Mouse (Mus musculus) liver, embryonic 16.5 days (tissue): ENCODE measurements around the gene H2afx. TPM values are rescaled to one million over a fixed set of nuclear protein-coding genes. Genes with fewer than 3 reads are reported as not detected.
A peak's percentile ranks its signal among the peaks of the same experiment; 100 is the strongest.
"Not testable (repeated sequence)": the region's sequence is repeated elsewhere in the genome, so short reads cannot be mapped to it uniquely, and the experiment has no call there.

Source experiments
- ATAC-seq: fragments of 200-750 bp; cut with Nextera tagmentation; 2 replicates; pipeline ENCODE4 v1.8.0; 2017; ENCODE audit warnings: low read depth, mild to moderate bottlenecking, moderate number of reproducible peaks, moderate library complexity
- H3K27ac ChIP-seq: fragments of 300-500 bp; sonication (generic); 2 replicates; pipeline ENCODE4 v1.5.1; 2014; ENCODE audit warnings: mild to moderate bottlenecking, low read length
- H3K27me3 ChIP-seq: fragments of 300-500 bp; sonication (generic); 2 replicates; pipeline ENCODE4 v1.6.1; 2014; ENCODE audit warnings: low read depth, low read length, mixed read lengths; ENCODE audit not compliant: control insufficient read depth, insufficient read depth
- H3K36me3 ChIP-seq: fragments of 300-500 bp; sonication (generic); 2 replicates; pipeline ENCODE4 v1.6.1; 2014; ENCODE audit warnings: mild to moderate bottlenecking; ENCODE audit not compliant: control insufficient read depth, insufficient read depth
- H3K4me1 ChIP-seq: fragments of 300-500 bp; sonication (generic); 2 replicates; pipeline ENCODE4 v1.6.1; 2014; ENCODE audit warnings: low read depth, low read length, mixed read lengths; ENCODE audit not compliant: control insufficient read depth
- H3K4me2 ChIP-seq: fragments of 300-500 bp; sonication (generic); 2 replicates; pipeline ENCODE4 v1.6.1; 2014; ENCODE audit warnings: low read depth, low read length, mixed read lengths
- H3K4me3 ChIP-seq: fragments of 300-500 bp; sonication (generic); 2 replicates; pipeline ENCODE4 v1.5.1; 2014; ENCODE audit warnings: low read depth, mild to moderate bottlenecking, low read length
- H3K9ac ChIP-seq: fragments of 300-500 bp; sonication (generic); 2 replicates; pipeline ENCODE4 v1.6.1; 2014; ENCODE audit warnings: low read depth, low read length
- H3K9me3 ChIP-seq: fragments of 300-500 bp; sonication (generic); replicated peaks from 2 replicates; pipeline ENCODE4 v1.6.1; 2016; ENCODE audit warnings: low read length; ENCODE audit not compliant: control insufficient read depth
- WGBS: fragments of 180-500 bp; shearing (Covaris S2); extraction: QIAGEN DNeasy Blood & Tissue Kit; methylation state at CpG from one replicate; pipeline ENCODE4 v1.1.7; 2014; ENCODE audit not compliant: insufficient replicate concordance; 5-methylcytosine and 5-hydroxymethylcytosine counted together
- polyA plus RNA-seq: library from polyadenylated mRNA; unstranded; fragments of >200 nt; fragmentation: Nextera tagmentation; extraction: Ambion mirVana; gene quantifications from 2 replicates; pipeline ENCODE4 v1.2.1, GENCODE M21; 2015

The H2afx gene
- polyA plus RNA-seq, 1 experiment from 2014 or later: 216 TPM

- peaks cover 29% of the 10 kb centered on the region for H3K4me1 ChIP-seq
- WGBS: 80% methylated on average over 6 of the region's 6 CpGs
- no peak overlapping the region for H3K27ac ChIP-seq
These were observed 10.3 kb upstream of the H2afx start for GRCm38 (mm10) chr9:44324147-44324546.

GRCm38 (mm10) chr9:44325032-44325767 lies 9.3 kb upstream of the H2afx start:
- not testable (repeated sequence) for H3K36me3 ChIP-seq, H3K9me3 ChIP-seq, H3K27ac ChIP-seq, H3K4me3 ChIP-seq, H3K27me3 ChIP-seq, ATAC-seq, H3K9ac ChIP-seq
- peak overlapping the region; percentile 84; the same call in 1 of the 2 replicates for H3K4me2 ChIP-seq
- WGBS: 62% methylated on average over 7 of the region's 8 CpGs
- H3K4me1 ChIP-seq: peaks cover 27% of the 10 kb centered on the region

More at GRCm38 (mm10) chr9:44324147-44324546, 10.3 kb upstream of the H2afx start:
- H3K4me3 ChIP-seq: no peak overlapping the region
- no peak overlapping the region for H3K9ac ChIP-seq
- H3K9me3 ChIP-seq: no peaks in the 10 kb centered on the region
- ATAC-seq: no peak
- H3K36me3 ChIP-seq: peaks cover 3% of the 10 kb centered on the region; the same call in 1 of the 2 replicates
- H3K4me2 ChIP-seq: no peak overlapping the region
- no peaks in the 10 kb centered on the region for H3K27me3 ChIP-seq

GRCm38 (mm10) chr9:44325768-44326370 lies 8.6 kb upstream of the H2afx start, which contains the start of gene Dpagt1:
Dpagt1 (plus strand) TSS chr9:44326019.
- peaks cover 9% of the 10 kb centered on the region; the same call in 1 of the 2 replicates for H3K36me3 ChIP-seq
- peak within 1 kb of the TSS; percentile 73 for H3K27ac ChIP-seq
- 2% methylated on average over 12 of the region's 12 CpGs for WGBS
- H3K9me3 ChIP-seq: no peaks in the 10 kb centered on the region
- H3K4me3 ChIP-seq: peak within 1 kb of the TSS; percentile 72
- peak within 1 kb of the TSS; percentile 86 for H3K9ac ChIP-seq
- no peak for ATAC-seq
- no peaks in the 10 kb centered on the region for H3K27me3 ChIP-seq
- H3K4me1 ChIP-seq: peaks cover 21% of the 10 kb centered on the region
- H3K4me2 ChIP-seq: peak within 1 kb of the TSS; percentile 84

- 0% methylated on average over 38 of the region's 38 CpGs for WGBS
- H3K4me1 ChIP-seq: peaks cover 18% of the 10 kb centered on the region
- peak overlapping the region; percentile 72 for H3K4me3 ChIP-seq
- peak overlapping the region; percentile 73 for H3K27ac ChIP-seq
- H3K9ac ChIP-seq: peak overlapping the region; percentile 86
- no peaks in the 10 kb centered on the region for H3K9me3 ChIP-seq
- peak; percentile 85 for ATAC-seq
- H3K27me3 ChIP-seq: no peaks in the 10 kb centered on the region
- H3K4me2 ChIP-seq: peak overlapping the region; percentile 84
- H3K36me3 ChIP-seq: peaks cover 10% of the 10 kb centered on the region; the same call in 1 of the 2 replicates
These were observed 8.0 kb upstream of the H2afx start for GRCm38 (mm10) chr9:44326371-44327063.

GRCm38 (mm10) chr9:44327064-44327711 lies 7.3 kb upstream of the H2afx start:
- Histone ChIP-seq H3K9ac (peak overlapping the region; percentile 86), H3K4me3 (peak overlapping the region; percentile 72), H3K4me1 (peaks cover 18% of the 10 kb centered on the region), H3K27ac (peak overlapping the region; percentile 73), H3K36me3 (peaks cover 16% of the 10 kb centered on the region), H3K4me2 (peak overlapping the region; percentile 84), H3K27me3 (no peaks in the 10 kb centered on the region), H3K9me3 (no peaks in the 10 kb centered on the region)
- ATAC-seq: peak; percentile 37
- under 1% methylated on average over 22 of the region's 22 CpGs for WGBS

GRCm38 (mm10) chr9:44327926-44328325 lies 6.6 kb upstream of the H2afx start:
- Histone ChIP-seq H3K4me2 (peak overlapping the region; percentile 84), H3K27ac (0 out of 2 replicates have a peak overlapping the region, but pooled peaks have one; percentile 4), H3K36me3 (peaks cover 21% of the 10 kb centered on the region), H3K9ac (peak overlapping the region; percentile 86; the same call in 1 of the 2 replicates), H3K4me3 (peak overlapping the region; percentile 72), H3K9me3 (no peaks in the 10 kb centered on the region), H3K27me3 (no peaks in the 10 kb centered on the region), H3K4me1 (peaks cover 19% of the 10 kb centered on the region)
- WGBS: 86% methylated on average over 5 of the region's 5 CpGs
- ATAC-seq: no peak

DNA sequence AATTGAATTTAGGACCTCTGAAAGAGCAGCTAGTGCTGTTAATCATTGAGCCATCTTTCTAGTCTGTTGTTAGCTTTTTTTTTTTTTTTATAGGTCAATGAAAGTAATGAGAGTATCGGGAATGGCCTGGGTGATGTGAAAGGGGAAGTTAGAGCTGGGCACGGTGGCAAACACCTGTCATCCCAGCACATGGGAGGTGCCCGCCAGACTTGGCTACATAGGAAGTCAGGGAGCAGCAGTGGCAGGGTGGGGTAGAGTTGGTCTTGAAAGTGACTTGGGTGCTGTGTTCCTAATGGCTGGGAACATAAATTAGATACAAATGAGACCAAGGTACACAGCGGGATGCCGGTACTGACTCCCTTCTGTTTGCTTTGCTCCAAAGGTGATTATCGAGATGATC lies 3.8 kb upstream of the H2afx start:
- Histone ChIP-seq H3K4me1 (peaks cover 28% of the 10 kb centered on the region), H3K27me3 (no peaks in the 10 kb centered on the region), H3K9me3 (no peaks in the 10 kb centered on the region), H3K36me3 (peaks cover 35% of the 10 kb centered on the region), H3K27ac (no peak overlapping the region), H3K4me3 (no peak overlapping the region), H3K4me2 (no peak overlapping the region), H3K9ac (no peak overlapping the region)
- no peak for ATAC-seq
- 81% methylated on average over 6 of the region's 6 CpGs for WGBS

GRCm38 (mm10) chr9:44332918-44333638 lies 1.4 kb upstream of the H2afx start:
- Histone ChIP-seq H3K27ac (peak overlapping the region; percentile 88), H3K4me3 (peak overlapping the region; percentile 59), H3K4me2 (peak overlapping the region; percentile 61), H3K4me1 (peaks cover 28% of the 10 kb centered on the region), H3K36me3 (peaks cover 54% of the 10 kb centered on the region), H3K9ac (peak overlapping the region; percentile 52), H3K27me3 (no peaks in the 10 kb centered on the region), H3K9me3 (no peaks in the 10 kb centered on the region)
- no peak for ATAC-seq
- WGBS: 93% methylated on average over 13 of the region's 13 CpGs
